Mouse (Mus musculus) heart, postnatal 4 days (tissue): Measurements from ENCODE around the gene March2. TPM values are rescaled to one million over a fixed set of nuclear protein-coding genes. Genes with fewer than 3 reads are reported as not detected.
"Not testable (repeated sequence)": the region's sequence is repeated elsewhere in the genome, so short reads cannot be mapped to it uniquely, and the experiment has no call there.

Source experiments
- DNase-seq: peaks from one replicate; pipeline ENCODE4 v3.0.0; 2021
- total RNA-seq, 2 experiments: library from RNA; stranded (reverse); gene quantifications; 2 replicates each; pipeline ENCODE4 v1.2.3; 2021

March2 gene
- total RNA-seq, result 10 to 100 TPM; 84.4 to 96.9 TPM

- peak; percentile 99 for DNase-seq
Measured at GRCm38 (mm10) chr17:33718384-33718881, at the start of gene March2. TSS of gene March2 (minus strand) at chr17:33718670.

- DNase-seq, result no peak
Measured at GRCm38 (mm10) chr17:33766389-33766788, 47.9 kb upstream of the March2 start.

- DNase-seq, result peak; percentile 100
Measured at GRCm38 (mm10) chr17:33760255-33761165, 42.0 kb upstream of the March2 start, which contains the start of gene Rab11b. TSS of gene Rab11b (minus strand) at chr17:33760530.

GRCm38 (mm10) chr17:33759767-33760254 lies 41.3 kb upstream of the March2 start:
- DNase-seq, result peak; percentile 98

GRCm38 (mm10) chr17:33757231-33757630 lies 38.8 kb upstream of the March2 start:
- DNase-seq, result no peak

GRCm38 (mm10) chr17:33756108-33756790 lies 37.8 kb upstream of the March2 start:
- DNase-seq, result no peak

- no peak for DNase-seq
Measured at GRCm38 (mm10) chr17:33755418-33756107, 37.1 kb upstream of the March2 start.

- no peak for DNase-seq
Measured at GRCm38 (mm10) chr17:33754656-33755055, 36.2 kb upstream of the March2 start.

GRCm38 (mm10) chr17:33752297-33752696 lies 33.8 kb upstream of the March2 start:
- no peak for DNase-seq

- no peak for DNase-seq
Measured at GRCm38 (mm10) chr17:33751181-33751580, 32.7 kb upstream of the March2 start.

GRCm38 (mm10) chr17:33749451-33749850 lies 31.0 kb upstream of the March2 start:
- no peak for DNase-seq

GRCm38 (mm10) chr17:33746011-33746410 lies 27.5 kb upstream of the March2 start:
- DNase-seq, result peak; percentile 72

- no peak for DNase-seq
Measured at GRCm38 (mm10) chr17:33744686-33745384, 26.4 kb upstream of the March2 start.

GRCm38 (mm10) chr17:33742420-33742819 lies 23.9 kb upstream of the March2 start:
- DNase-seq, result no peak

- DNase-seq, result not testable (repeated sequence)
Measured at GRCm38 (mm10) chr17:33733526-33733925, 15.1 kb upstream of the March2 start.

- DNase-seq, result peak; percentile 6
Measured at GRCm38 (mm10) chr17:33732556-33733083, 14.2 kb upstream of the March2 start.

- no peak for DNase-seq
Measured at GRCm38 (mm10) chr17:33729215-33729614, 10.7 kb upstream of the March2 start.

GRCm38 (mm10) chr17:33728396-33728795 lies 9.9 kb upstream of the March2 start:
- DNase-seq, result no peak

- DNase-seq, result no peak
Measured at GRCm38 (mm10) chr17:33719736-33720378, 1.4 kb upstream of the March2 start.

- DNase-seq, result no peak
Measured at GRCm38 (mm10) chr17:33718944-33719725, 665 bp upstream of the March2 start.
